Mouse (Mus musculus): ENCODE results near the gene Cryz. TPM values are rescaled to one million over a fixed set of nuclear protein-coding genes. Genes with fewer than 3 reads are reported as not detected.
"Not testable (repeated sequence)": the region's sequence is repeated elsewhere in the genome, so short reads cannot be mapped to it uniquely, and the experiment has no call there.

The Cryz gene
- polyA plus RNA-seq, 1 experiment from 2014 or later = 19.5 TPM

DNA sequence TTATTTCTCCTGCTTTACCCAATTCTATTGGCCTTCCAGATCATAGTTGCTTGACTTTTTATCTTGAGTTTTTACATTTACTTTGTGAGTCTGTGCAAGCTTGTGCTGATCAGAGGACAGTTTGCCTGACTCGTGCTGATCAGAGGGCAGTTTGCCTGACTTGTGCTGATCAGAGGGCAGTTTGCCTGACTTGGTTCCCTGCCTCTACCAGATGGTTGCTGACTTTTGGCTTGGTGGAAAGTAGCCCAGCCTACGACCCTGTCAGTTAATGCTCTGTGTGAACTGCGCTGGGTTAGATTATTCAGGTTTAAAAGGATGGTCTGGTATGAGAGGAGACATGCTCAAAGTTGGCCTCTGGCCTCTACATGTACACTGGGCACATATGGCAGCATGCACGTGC, 19.6 kb downstream of the Cryz start:
- no peak for DNase-seq (ENCODE audit: low spot score)
- Histone ChIP-seq H3K4me3 (no peak overlapping the region), H3K27ac (replicated peaks) (no peak overlapping the region), H3K4me1 (peaks cover 5% of the 10 kb centered on the region; the same call in 1 of the 2 replicates), H3K27me3 (ENCODE audit: low read depth, poor library complexity, severe bottlenecking) (no peaks in the 10 kb centered on the region), H3K36me3 (peaks cover 30% of the 10 kb centered on the region), H3K9me3 (replicated peaks) (no peaks in the 10 kb centered on the region)
- WGBS = 94% methylated on average over 4 of the region's 4 CpGs

DNA sequence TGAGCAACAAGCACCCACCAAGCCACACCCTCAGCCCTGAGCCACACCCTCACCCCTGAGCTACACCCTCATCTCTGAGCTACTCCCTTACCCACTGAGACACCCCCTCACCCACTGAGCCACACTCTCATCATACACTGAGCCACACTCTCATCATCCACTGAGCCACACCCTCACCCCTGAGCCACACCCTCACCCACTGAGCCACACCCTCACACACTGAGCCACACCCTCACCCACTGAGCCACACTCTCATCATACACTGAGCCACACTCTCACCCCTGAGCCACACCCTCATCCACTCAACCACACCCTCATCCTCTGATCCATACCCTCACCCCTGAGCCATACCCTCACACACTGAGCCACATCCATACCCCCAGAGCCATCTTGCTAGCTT, 31.8 kb downstream of the Cryz start:
- no peak for DNase-seq (ENCODE audit: low spot score)
- Histone ChIP-seq H3K9me3 (replicated peaks) (no peaks in the 10 kb centered on the region), H3K27ac (replicated peaks) (no peak overlapping the region), H3K4me1 (no peaks in the 10 kb centered on the region), H3K36me3 (no peaks in the 10 kb centered on the region), H3K4me3 (no peak overlapping the region), H3K27me3 (ENCODE audit: low read depth, poor library complexity, severe bottlenecking) (no peaks in the 10 kb centered on the region)

DNA sequence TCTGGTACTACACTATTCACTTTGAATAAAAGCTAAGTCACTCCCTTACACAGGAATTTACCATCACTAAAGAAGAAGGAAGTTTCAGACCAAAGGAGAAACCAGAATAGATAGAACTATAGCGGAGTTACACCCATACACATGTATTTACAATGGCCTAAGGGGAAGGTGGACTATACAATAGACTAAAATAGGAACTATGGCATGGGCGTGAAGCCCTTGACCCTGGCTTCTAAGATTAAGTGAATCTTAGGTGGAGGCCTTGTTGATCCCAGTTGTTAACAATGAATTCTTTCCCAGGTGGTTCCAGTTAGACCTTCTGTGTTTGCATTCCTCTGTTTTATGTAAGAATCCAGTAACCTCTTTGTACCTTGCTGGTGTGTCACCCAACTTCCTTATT, 34.8 kb downstream of the Cryz start:
- not testable (repeated sequence) for H3K4me3 ChIP-seq; H3K36me3 ChIP-seq; H3K27ac ChIP-seq (replicated peaks); H3K4me1 ChIP-seq; H3K9me3 ChIP-seq (replicated peaks); DNase-seq (ENCODE audit: low spot score); H3K27me3 ChIP-seq (ENCODE audit: low read depth, poor library complexity, severe bottlenecking)
- WGBS = 86% methylated on average over 2 of the region's 2 CpGs

DNA sequence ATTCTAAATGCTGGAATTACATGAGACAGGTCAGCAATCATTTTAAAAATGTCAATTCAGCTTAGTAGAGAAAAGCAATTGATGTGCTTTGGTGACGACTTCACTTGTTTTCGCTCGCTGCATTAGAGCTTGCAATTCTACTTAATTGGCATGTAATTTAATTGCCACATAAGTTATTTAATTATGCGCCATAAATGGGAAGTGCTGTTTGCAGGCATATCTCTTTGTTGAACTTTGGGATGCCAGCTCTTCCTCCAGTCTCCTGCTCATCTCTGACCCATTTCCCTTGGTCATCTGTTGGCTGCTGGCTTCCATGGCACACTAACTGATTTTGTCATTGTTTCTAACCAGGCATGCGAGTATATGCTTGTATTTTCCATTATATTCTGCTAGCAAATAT, 36.6 kb downstream of the Cryz start:
- Histone ChIP-seq H3K27ac (replicated peaks) (no peak overlapping the region), H3K4me1 (no peaks in the 10 kb centered on the region), H3K27me3 (ENCODE audit: low read depth, poor library complexity, severe bottlenecking) (no peaks in the 10 kb centered on the region), H3K9me3 (replicated peaks) (no peaks in the 10 kb centered on the region), H3K4me3 (no peak overlapping the region), H3K36me3 (no peaks in the 10 kb centered on the region)
- WGBS = 90% methylated on average over 5 of the region's 5 CpGs
- no peak for DNase-seq (ENCODE audit: low spot score)

DNA sequence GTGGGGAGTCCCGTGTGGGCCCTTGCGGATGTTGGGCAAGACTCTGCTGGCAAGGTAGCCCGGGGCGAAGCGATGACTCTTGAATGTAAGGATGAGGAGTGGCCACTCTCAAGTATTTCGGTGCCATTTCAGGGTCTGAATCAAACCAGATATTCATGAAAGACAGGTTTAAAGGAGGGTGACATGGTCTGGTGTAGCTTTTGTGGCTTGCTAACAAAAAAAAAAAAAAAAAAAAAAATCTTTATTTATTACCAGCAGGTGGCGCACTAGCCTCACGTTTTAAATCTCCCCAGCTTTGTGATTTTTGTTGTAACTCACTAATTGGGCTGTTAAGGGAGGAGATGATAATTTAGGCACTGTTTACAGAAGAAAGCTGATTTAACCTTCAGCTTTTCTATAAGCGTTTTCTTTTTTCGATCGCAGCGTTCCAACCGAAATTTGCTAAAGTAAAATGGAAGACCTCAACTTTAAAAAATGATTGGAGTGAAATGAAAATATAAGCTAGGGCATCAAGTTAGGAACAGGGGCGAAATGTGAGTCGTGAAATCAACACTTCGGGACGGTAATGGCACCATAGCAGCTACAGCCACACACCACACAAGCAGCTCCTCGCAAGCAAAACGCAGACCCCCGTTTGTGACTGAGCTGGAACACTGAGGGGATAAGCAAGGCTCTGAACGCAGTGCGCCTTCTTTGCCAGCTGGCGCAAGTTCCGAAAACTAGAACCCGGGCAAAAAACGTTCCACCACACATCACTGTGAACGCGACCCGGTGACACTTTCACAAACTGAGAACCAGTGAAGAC, 50.3 kb downstream of the Cryz start:
- H3K4me3 ChIP-seq = 0 out of 2 replicates have a peak overlapping the region, but pooled peaks have one; percentile 11
- 66% methylated on average over 29 of the region's 29 CpGs for WGBS

DNA sequence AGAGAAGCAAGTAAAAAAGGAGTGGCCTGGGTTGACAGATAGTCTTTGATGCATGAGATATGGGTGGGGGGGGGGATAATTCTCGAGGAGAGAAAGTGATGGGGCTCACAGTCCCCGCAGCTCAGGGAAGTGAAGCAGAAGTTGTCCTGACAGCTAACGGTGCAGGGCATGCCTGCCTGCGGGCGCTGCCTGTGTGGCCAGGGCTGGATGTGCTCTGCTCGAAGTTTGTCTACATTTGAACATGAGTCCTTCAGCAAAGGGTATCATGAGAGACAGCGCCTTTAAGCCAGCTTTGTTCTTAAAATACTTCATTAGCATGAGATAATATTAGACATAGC, 50.9 kb downstream of the Cryz start:
- no peak for DNase-seq (ENCODE audit: low spot score)
- H3K4me3 ChIP-seq = no peak overlapping the region
- H3K36me3 ChIP-seq = no peaks in the 10 kb centered on the region
- no peaks in the 10 kb centered on the region for H3K9me3 ChIP-seq (replicated peaks)
- H3K27me3 ChIP-seq (ENCODE audit: low read depth, poor library complexity, severe bottlenecking) = peaks cover 13% of the 10 kb centered on the region
- peaks cover 13% of the 10 kb centered on the region for H3K4me1 ChIP-seq
- WGBS = 73% methylated on average over 7 of the region's 7 CpGs
- H3K27ac ChIP-seq (replicated peaks) = no peak overlapping the region

More for the DNA sequence above, 50.3 kb downstream of the Cryz start:
- Histone ChIP-seq H3K4me1 (peaks cover 13% of the 10 kb centered on the region), H3K27ac (replicated peaks) (no peak overlapping the region), H3K27me3 (ENCODE audit: low read depth, poor library complexity, severe bottlenecking) (peaks cover 7% of the 10 kb centered on the region), H3K36me3 (no peaks in the 10 kb centered on the region), H3K9me3 (replicated peaks) (no peaks in the 10 kb centered on the region)
- no peak for DNase-seq (ENCODE audit: low spot score)

DNA sequence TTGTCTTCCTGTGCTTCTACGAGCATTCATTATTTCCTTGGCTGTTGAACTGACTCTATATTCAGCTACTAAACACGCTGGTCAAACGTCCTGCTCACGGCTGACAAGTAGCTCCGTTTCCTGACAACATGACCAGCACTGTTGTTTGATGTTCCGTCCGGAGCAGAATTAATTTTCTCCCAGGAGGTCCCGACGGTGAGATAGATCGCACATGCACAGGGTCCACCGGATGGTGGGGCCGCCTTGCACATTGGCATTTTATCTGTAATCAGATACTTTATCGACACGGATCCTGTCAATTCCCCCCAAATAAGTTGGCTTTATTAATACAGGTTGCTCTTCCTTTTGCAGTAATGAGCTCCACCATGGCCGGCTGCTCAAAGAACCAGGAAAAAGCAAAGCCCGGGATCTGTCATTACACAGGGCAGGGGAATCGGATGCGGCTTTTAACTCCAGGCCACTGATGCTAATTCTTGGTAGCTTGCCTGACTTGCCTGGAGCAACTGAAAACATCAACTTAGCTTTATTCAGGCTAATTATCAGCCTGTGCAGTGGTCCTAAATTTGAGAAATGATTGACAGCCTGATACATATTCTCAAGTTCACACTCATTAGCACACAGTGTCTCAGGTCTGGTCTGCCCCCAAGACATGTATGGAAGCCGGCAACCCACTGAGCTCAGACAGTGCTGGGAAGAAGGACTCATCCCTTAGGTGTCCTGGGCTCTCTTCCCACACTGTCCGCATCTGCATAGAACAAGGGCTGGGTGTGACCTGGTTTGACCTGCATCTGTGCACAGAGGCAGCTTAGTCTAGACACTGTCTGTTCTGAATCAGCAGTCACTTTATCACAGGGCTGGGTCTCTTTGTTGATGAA, 53.1 kb downstream of the Cryz start:
- Histone ChIP-seq H3K27me3 (ENCODE audit: low read depth, poor library complexity, severe bottlenecking) (peaks cover 15% of the 10 kb centered on the region), H3K4me1 (peaks cover 23% of the 10 kb centered on the region), H3K9me3 (replicated peaks) (no peaks in the 10 kb centered on the region), H3K27ac (replicated peaks) (no peak overlapping the region), H3K36me3 (no peaks in the 10 kb centered on the region), H3K4me3 (no peak overlapping the region)
- 75% methylated on average over 20 of the region's 20 CpGs for WGBS
- no peak for DNase-seq (ENCODE audit: low spot score)

DNA sequence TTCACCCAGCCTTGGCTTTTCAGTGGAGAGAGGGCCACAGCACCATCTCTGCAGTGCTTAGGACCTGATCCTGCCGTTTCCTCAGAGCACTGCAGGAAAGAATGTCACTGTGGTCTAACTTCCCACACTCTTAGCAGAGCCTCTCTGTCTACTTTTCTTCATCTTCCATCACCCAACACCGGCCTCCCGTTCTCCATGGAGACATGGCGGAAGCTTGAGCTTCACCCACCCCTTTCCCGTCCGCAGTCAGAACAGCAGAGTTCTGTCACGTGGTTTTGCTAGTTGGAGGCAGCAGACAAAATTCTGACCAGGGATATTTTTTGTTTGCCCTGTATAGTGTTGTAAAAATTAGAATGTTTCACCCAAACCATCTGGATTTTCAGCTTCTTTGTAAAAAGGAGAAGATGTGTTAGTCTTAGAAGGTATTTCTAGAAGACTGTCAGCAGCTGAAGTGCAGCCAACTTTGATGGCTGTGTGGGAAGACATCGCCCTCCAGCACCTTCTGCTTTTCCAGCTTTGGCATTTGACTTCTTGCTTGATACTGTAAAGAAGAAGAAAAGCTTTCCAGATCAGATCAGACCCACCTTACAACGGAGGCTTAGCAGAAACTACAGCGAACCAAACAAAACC, 54.8 kb downstream of the Cryz start:
- DNase-seq (ENCODE audit: low spot score) = no peak
- Histone ChIP-seq H3K36me3 (no peaks in the 10 kb centered on the region), H3K27me3 (ENCODE audit: low read depth, poor library complexity, severe bottlenecking) (peaks cover 15% of the 10 kb centered on the region), H3K9me3 (replicated peaks) (no peaks in the 10 kb centered on the region), H3K4me3 (no peak overlapping the region), H3K27ac (replicated peaks) (no peak overlapping the region), H3K4me1 (peaks cover 25% of the 10 kb centered on the region)
- 89% methylated on average over 10 of the region's 10 CpGs for WGBS

DNA sequence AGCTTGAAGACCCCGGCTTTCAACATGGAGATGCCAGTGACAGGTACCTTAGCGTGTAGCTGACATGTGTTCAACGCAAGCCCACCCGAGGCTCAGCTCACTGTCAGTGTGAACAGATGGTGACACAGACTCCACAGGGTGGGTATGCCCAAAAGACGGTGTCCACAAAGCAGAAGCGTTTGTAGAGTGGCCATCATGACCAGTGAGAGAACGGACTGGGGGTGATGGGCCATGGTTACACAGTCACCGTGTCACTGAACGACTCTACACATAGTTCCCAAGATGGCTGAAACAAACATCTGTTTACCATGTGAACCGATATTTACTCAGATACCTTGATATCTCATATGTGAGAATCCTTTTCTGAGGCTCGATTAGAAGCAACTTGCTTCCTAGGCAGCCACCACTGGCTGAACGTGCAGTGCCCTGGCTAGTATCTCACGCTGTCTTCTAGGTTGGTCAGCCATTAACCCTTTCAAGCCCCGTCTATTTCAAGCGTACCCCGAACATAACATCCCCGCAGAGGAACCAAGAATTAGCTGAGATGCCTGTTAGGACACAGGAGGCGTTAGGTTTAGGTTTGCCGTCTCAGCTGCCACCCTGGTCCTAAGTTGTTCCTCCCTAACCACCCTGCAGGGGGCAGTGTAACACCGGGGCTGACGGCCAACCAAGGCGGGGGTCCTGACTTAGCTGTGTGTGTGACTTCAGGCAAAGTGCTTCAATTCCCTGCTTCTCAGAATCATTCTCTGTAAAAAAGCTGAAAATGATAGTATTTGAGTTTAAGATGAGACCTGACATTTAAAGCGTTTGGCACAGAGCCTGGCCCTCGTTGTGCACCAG, 56.3 kb downstream of the Cryz start:
- no peak overlapping the region for H3K4me3 ChIP-seq
- WGBS = 51% methylated on average over 24 of the region's 24 CpGs

DNA sequence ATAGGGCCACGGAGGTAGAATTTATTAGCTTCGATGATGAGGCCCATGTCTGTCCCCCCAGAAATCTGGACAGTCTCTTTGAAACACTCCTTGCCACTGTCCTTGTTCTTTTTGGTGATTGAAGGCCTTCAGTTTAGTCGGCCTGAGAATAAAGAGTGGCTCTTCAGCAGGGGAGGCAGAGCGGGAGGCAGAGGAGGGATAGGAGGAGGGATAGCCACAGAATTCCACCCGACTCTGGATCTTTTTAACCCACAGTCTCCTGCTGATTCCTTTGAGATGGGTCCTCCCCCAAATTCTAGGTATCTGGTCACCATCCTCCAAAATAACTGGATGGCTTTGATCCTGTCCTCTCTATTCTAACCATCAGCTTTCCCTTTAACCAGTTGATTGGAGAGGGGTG, 56.9 kb downstream of the Cryz start:
- Histone ChIP-seq H3K27ac (replicated peaks) (no peak overlapping the region), H3K27me3 (ENCODE audit: low read depth, poor library complexity, severe bottlenecking) (peaks cover 15% of the 10 kb centered on the region), H3K4me3 (no peak overlapping the region), H3K9me3 (replicated peaks) (no peaks in the 10 kb centered on the region), H3K36me3 (no peaks in the 10 kb centered on the region), H3K4me1 (peaks cover 24% of the 10 kb centered on the region)
- 63% methylated on average over 5 of the region's 5 CpGs for WGBS
- DNase-seq (ENCODE audit: low spot score) = no peak

More for the DNA sequence above, 56.3 kb downstream of the Cryz start:
- peaks cover 25% of the 10 kb centered on the region for H3K4me1 ChIP-seq
- H3K36me3 ChIP-seq = no peaks in the 10 kb centered on the region
- DNase-seq (ENCODE audit: low spot score) = peak; percentile 77
- H3K9me3 ChIP-seq (replicated peaks) = no peaks in the 10 kb centered on the region
- H3K27ac ChIP-seq (replicated peaks) = no peak overlapping the region
- peaks cover 15% of the 10 kb centered on the region for H3K27me3 ChIP-seq (ENCODE audit: low read depth, poor library complexity, severe bottlenecking)

DNA sequence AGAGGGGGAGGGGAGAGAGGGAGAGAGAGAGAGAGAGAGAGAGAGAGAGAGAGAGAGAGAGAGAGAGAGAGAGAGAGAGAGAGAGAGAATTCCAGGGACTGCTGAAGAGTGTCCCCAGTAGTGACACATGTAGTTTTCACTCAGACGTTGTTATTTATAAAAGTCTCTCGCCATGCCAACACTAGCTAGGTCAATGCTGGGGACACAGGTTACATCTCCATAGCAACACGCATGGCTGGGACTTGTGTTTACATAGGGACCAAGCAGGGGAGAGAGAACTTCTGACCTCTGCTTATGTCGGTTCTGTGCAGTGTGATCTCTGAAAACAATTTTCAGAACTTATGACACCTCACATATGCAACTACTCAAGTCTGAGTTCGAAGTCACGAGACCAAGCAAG, 57.8 kb downstream of the Cryz start:
- Histone ChIP-seq H3K27ac (replicated peaks) (no peak overlapping the region), H3K27me3 (ENCODE audit: low read depth, poor library complexity, severe bottlenecking) (peaks cover 15% of the 10 kb centered on the region), H3K9me3 (replicated peaks) (no peaks in the 10 kb centered on the region), H3K4me1 (peaks cover 20% of the 10 kb centered on the region), H3K4me3 (no peak overlapping the region), H3K36me3 (no peaks in the 10 kb centered on the region)
- no peak for DNase-seq (ENCODE audit: low spot score)
- WGBS = 69% methylated on average over 6 of the region's 6 CpGs

DNA sequence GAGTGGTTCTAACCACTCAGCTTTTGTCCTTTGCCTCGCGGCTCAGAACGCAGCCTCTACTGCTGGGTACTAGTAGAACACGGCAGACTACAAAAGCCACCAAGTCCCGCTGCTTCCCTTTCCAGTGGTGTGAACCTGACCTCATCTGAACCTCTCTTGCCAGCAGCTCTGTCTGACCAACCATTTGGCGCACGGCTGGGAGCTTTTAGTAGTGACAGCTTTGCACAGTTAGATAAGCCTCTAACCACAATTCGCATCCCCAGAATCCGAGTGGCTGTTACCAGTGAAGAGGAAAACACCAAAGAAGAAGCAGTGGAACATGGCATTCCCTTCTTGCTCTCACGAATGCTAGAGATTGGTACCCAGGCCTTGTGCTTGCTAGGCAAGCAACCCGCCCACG, 58.4 kb downstream of the Cryz start:
- H3K4me1 ChIP-seq = peaks cover 14% of the 10 kb centered on the region
- H3K27ac ChIP-seq (replicated peaks) = no peak overlapping the region
- no peaks in the 10 kb centered on the region for H3K36me3 ChIP-seq
- no peak for DNase-seq (ENCODE audit: low spot score)
- peaks cover 15% of the 10 kb centered on the region for H3K27me3 ChIP-seq (ENCODE audit: low read depth, poor library complexity, severe bottlenecking)
- no peak overlapping the region for H3K4me3 ChIP-seq
- H3K9me3 ChIP-seq (replicated peaks) = no peaks in the 10 kb centered on the region
- 78% methylated on average over 12 of the region's 12 CpGs for WGBS
